Mouse (Mus musculus) megakaryocyte, embryonic 14.5 days (primary cell): ENCODE results near the gene Syt13.

Source experiments
- FLI1 ChIP-seq: IDR thresholded peaks from 2 replicates; pipeline ENCODE4 v1.6.1; 2012; ENCODE audit warnings: low read length, inconsistent platforms, mixed read lengths
- GATA1 ChIP-seq: IDR thresholded peaks from 3 replicates; pipeline ENCODE4 v1.6.1; 2012; ENCODE audit warnings: mixed read lengths, low read length, inconsistent platforms, borderline replicate concordance

- TF ChIP-seq GATA1 (no peak), FLI1 (no peak)
Observed at GRCm38 (mm10) chr2:92980165-92980564, 65.3 kb downstream of the Syt13 start.
